Mouse (Mus musculus): Measurements from ENCODE around the gene Lrrc8d.

GRCm38 (mm10) chr5:105813974-105814373, 114.2 kb downstream of the Lrrc8d start:
- TF ChIP-seq EP300 (IDR thresholded peaks at IDR 0.05) (no peak), CTCF (IDR thresholded peaks at IDR 0.05) (no peak)
